Mouse (Mus musculus): ENCODE measurements around the gene Gm5134. TPM values are rescaled to one million over a fixed set of nuclear protein-coding genes. Genes with fewer than 3 reads are reported as not detected.
"Not testable (repeated sequence)": the region's sequence is repeated elsewhere in the genome, so short reads cannot be mapped to it uniquely, and the experiment has no call there.

The Gm5134 gene
- polyA plus RNA-seq, 1 experiment from 2014 or later, result not detected

DNA sequence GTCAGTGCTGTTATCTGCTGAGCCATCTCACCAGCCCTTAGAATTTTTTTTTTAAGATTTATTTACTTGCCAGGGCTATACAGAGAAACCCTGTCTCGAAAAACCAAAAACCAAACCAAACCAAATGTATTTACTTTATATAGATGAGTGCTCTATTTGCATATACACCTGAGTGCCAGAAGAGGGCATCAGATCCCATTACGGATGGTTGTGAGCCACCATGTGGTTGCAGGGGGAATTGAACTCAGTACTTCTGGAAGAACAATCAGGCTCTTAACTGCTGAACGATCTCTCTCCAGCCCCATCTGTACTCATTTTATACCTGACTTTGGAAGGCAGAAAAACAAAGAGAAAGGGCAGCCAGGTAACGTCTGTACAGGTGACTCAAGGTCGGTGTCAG is 20.9 kb downstream of the Gm5134 start:
- H3K27ac ChIP-seq (replicated peaks), result no peak overlapping the region
- H3K4me3 ChIP-seq (replicated peaks), result no peak overlapping the region
- H3K36me3 ChIP-seq, result no peaks in the 10 kb centered on the region
- H3K4me2 ChIP-seq, result no peak overlapping the region
- no peak overlapping the region for H3K9ac ChIP-seq (replicated peaks)
- WGBS, result 72% methylated on average over 5 of the region's 5 CpGs
- no peaks in the 10 kb centered on the region for H3K4me1 ChIP-seq
- H3K9me3 ChIP-seq (replicated peaks), result no peaks in the 10 kb centered on the region
- no peak for ATAC-seq (ENCODE audit: low FRiP score)
- no peaks in the 10 kb centered on the region for H3K27me3 ChIP-seq (replicated peaks)

DNA sequence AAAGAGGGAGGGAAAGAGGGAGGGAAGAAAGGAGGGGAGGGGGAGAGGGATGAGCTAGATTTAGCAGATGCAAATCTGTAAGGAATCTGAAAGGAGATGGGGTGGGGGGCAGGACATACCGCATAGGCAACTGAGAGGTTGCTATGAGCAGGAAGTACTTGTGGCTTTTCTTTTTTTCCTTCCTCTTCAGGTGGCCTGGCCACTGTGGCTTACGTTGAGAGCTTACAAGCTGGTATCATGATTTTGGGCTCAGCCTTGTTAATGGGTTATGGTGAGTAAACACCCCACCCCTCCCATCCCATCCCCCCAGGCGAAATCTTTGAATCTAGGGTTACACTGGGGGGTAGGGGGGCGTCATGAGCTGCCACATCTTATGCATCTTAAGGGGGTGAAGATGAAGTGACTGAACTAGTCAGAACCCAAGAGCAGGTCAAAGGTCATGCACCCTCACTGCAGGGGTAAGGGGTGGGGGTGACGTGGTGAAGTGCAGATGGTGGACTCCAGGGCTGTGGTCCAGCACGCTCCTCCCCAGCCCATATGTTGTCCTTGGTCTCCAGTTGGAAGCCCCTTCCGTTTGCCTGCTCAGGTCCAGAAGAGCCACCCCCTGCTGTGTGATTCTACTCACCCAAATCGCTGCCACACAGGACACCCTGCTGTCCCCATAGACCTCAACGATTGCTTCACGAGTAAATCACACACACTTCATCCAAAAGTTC is 24.0 kb downstream of the Gm5134 start:
- H3K4me1 ChIP-seq, result no peaks in the 10 kb centered on the region

DNA sequence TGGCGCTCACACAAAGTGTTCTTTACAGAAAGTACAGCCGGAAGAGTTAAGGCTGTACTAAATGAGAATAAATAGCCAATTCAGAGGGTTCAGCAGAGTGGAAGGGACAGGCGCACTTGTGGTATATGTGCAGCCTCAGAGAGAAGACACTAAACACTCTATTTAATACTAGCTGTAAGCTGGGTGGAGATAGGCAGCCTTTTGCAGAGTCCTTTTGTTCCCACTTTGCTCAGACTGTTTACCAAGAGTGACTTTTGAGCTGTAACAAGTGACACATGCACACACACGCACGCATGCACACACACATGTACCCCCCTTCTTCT is 24.5 kb downstream of the Gm5134 start:
- Histone ChIP-seq H3K9ac (replicated peaks) (no peak overlapping the region), H3K36me3 (no peaks in the 10 kb centered on the region), H3K4me2 (no peak overlapping the region), H3K4me1 (no peaks in the 10 kb centered on the region), H3K4me3 (replicated peaks) (no peak overlapping the region), H3K27ac (replicated peaks) (no peak overlapping the region), H3K27me3 (replicated peaks) (no peaks in the 10 kb centered on the region), H3K9me3 (replicated peaks) (no peaks in the 10 kb centered on the region)
- no peak for ATAC-seq (ENCODE audit: low FRiP score)
- 49% methylated on average over 5 of the region's 5 CpGs for WGBS

More for the DNA sequence above, 24.0 kb downstream of the Gm5134 start:
- H3K27me3 ChIP-seq (replicated peaks), result no peaks in the 10 kb centered on the region
- no peak overlapping the region for H3K27ac ChIP-seq (replicated peaks)
- H3K9ac ChIP-seq (replicated peaks), result no peak overlapping the region
- no peak for ATAC-seq (ENCODE audit: low FRiP score)
- no peak overlapping the region for H3K4me2 ChIP-seq
- 50% methylated on average over 10 of the region's 10 CpGs for WGBS
- H3K4me3 ChIP-seq (replicated peaks), result no peak overlapping the region
- H3K9me3 ChIP-seq (replicated peaks), result no peaks in the 10 kb centered on the region
- no peaks in the 10 kb centered on the region for H3K36me3 ChIP-seq

- no peak overlapping the region for H3K4me2 ChIP-seq
- no peak for ATAC-seq (ENCODE audit: low FRiP score)
- H3K9me3 ChIP-seq (replicated peaks), result no peaks in the 10 kb centered on the region
- H3K9ac ChIP-seq (replicated peaks), result no peak overlapping the region
- no peak overlapping the region for H3K27ac ChIP-seq (replicated peaks)
- H3K4me1 ChIP-seq, result no peaks in the 10 kb centered on the region
- no peak overlapping the region for H3K4me3 ChIP-seq (replicated peaks)
- H3K36me3 ChIP-seq, result no peaks in the 10 kb centered on the region
- 95% methylated on average over 3 of the region's 3 CpGs for WGBS
- no peaks in the 10 kb centered on the region for H3K27me3 ChIP-seq (replicated peaks)
Measured at GRCm38 (mm10) chr10:75979432-75979831, 25.1 kb downstream of the Gm5134 start.

- no peak for ATAC-seq (ENCODE audit: low FRiP score)
- Histone ChIP-seq H3K36me3 (no peaks in the 10 kb centered on the region), H3K4me3 (replicated peaks) (no peak overlapping the region), H3K9me3 (replicated peaks) (no peaks in the 10 kb centered on the region), H3K27ac (replicated peaks) (no peak overlapping the region), H3K27me3 (replicated peaks) (no peaks in the 10 kb centered on the region), H3K4me2 (no peak overlapping the region), H3K4me1 (no peaks in the 10 kb centered on the region), H3K9ac (replicated peaks) (no peak overlapping the region)
- WGBS, result 72% methylated on average over 4 of the region's 4 CpGs
Measured at GRCm38 (mm10) chr10:75990430-75991042, 36.2 kb downstream of the Gm5134 start.

- Histone ChIP-seq H3K36me3 (no peaks in the 10 kb centered on the region), H3K27ac (replicated peaks) (no peak overlapping the region), H3K4me1 (no peaks in the 10 kb centered on the region), H3K27me3 (replicated peaks) (no peaks in the 10 kb centered on the region), H3K4me3 (replicated peaks) (no peak overlapping the region), H3K9me3 (replicated peaks) (no peaks in the 10 kb centered on the region), H3K9ac (replicated peaks) (no peak overlapping the region), H3K4me2 (no peak overlapping the region)
- no peak for ATAC-seq (ENCODE audit: low FRiP score)
- 92% methylated on average over 15 of the region's 15 CpGs for WGBS
Measured at GRCm38 (mm10) chr10:75993616-75994240, 39.4 kb downstream of the Gm5134 start.

- 74% methylated on average over 13 of the region's 13 CpGs for WGBS
- H3K4me3 ChIP-seq (replicated peaks); H3K4me2 ChIP-seq; H3K27me3 ChIP-seq (replicated peaks); H3K9me3 ChIP-seq (replicated peaks); H3K4me1 ChIP-seq; H3K9ac ChIP-seq (replicated peaks); ATAC-seq (ENCODE audit: low FRiP score); H3K36me3 ChIP-seq; H3K27ac ChIP-seq (replicated peaks): not testable (repeated sequence)
Measured at GRCm38 (mm10) chr10:75994531-75995210, 40.4 kb downstream of the Gm5134 start.

DNA sequence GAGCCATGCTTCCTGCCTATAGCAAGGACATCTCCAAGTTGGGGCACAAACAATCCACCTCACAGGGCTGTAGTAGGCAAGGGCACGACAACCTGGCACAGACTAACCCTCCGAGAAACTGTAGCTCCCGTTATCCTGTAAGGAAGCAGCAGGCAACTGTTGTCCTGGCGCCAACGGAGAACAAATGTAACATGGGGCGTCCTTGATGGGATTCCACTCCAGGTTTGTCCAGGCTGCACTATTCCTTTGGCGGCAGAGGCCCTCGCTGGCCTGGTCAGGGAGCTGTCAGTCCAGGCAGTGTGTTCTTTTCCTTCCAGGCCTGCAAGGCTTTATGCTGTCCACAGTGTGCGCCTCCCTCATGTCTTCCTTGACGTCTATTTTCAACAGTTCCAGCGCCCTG is 41.1 kb downstream of the Gm5134 start:
- no peak overlapping the region for H3K4me3 ChIP-seq (replicated peaks)
- H3K4me2 ChIP-seq, result no peak overlapping the region
- 93% methylated on average over 11 of the region's 11 CpGs for WGBS
- H3K4me1 ChIP-seq, result no peaks in the 10 kb centered on the region
- no peak for ATAC-seq (ENCODE audit: low FRiP score)
- no peaks in the 10 kb centered on the region for H3K9me3 ChIP-seq (replicated peaks)
- H3K27ac ChIP-seq (replicated peaks), result no peak overlapping the region
- no peak overlapping the region for H3K9ac ChIP-seq (replicated peaks)
- H3K27me3 ChIP-seq (replicated peaks), result no peaks in the 10 kb centered on the region
- H3K36me3 ChIP-seq, result no peaks in the 10 kb centered on the region

DNA sequence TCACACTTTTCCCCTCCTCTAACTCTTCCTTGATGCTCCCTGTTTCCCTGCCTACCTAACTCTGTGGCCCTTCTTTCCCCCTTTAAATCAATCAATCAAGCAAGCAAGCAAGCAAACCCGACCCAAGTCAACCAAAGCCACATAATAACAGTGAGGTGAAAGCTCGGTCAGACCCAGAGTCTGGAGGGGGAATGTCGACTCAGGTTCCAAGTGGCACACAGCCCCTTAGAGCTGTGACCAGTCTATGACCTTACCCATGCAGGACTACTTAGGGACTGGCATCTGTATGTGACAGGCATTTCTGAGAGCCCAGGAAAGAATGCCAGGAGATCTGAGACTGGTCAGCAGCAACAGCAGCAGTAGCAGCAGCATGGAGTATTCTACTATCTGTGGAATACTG is 42.0 kb downstream of the Gm5134 start:
- Histone ChIP-seq H3K27ac (replicated peaks) (no peak overlapping the region), H3K4me3 (replicated peaks) (no peak overlapping the region), H3K4me1 (0 out of 2 replicates have a peak, but pooled peaks cover 2% of the 10 kb centered on the region), H3K9ac (replicated peaks) (no peak overlapping the region), H3K9me3 (replicated peaks) (no peaks in the 10 kb centered on the region), H3K27me3 (replicated peaks) (no peaks in the 10 kb centered on the region), H3K36me3 (no peaks in the 10 kb centered on the region), H3K4me2 (no peak overlapping the region)
- 56% methylated on average over 3 of the region's 3 CpGs for WGBS
- no peak for ATAC-seq (ENCODE audit: low FRiP score)

- no peak for ATAC-seq (ENCODE audit: low FRiP score)
- Histone ChIP-seq H3K36me3 (no peaks in the 10 kb centered on the region), H3K4me2 (no peak overlapping the region), H3K9me3 (replicated peaks) (no peaks in the 10 kb centered on the region), H3K27ac (replicated peaks) (no peak overlapping the region), H3K4me1 (0 out of 2 replicates have a peak, but pooled peaks cover 6% of the 10 kb centered on the region), H3K27me3 (replicated peaks) (no peaks in the 10 kb centered on the region), H3K9ac (replicated peaks) (no peak overlapping the region), H3K4me3 (replicated peaks) (no peak overlapping the region)
- WGBS, result 22% methylated on average over 7 of the region's 7 CpGs
Measured at GRCm38 (mm10) chr10:76001160-76001559, 46.8 kb downstream of the Gm5134 start.

DNA sequence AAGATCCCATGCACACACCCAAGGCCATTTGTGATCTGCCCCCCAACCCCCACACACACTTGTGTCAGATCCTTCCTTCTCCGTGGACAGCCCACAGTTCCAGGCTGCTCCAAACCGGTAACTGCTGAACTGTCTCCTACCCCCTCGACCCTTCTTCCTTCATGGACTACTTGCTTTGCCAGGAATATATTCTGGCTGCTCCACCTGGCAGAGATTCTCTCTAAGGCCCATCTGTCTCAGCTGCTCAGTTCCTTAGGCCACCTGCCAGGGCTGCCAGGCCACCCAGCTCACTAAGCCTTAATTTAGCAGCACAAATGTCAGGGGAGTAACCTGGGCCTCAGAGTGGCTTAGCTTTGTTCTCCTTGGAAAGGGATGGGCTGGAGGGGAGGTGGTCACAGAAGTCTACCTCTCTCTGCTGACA is 47.8 kb downstream of the Gm5134 start:
- no peaks in the 10 kb centered on the region for H3K27me3 ChIP-seq (replicated peaks)
- H3K9me3 ChIP-seq (replicated peaks), result no peaks in the 10 kb centered on the region
- H3K4me3 ChIP-seq (replicated peaks), result no peak overlapping the region
- ATAC-seq (ENCODE audit: low FRiP score), result no peak
- no peak overlapping the region for H3K27ac ChIP-seq (replicated peaks)
- no peaks in the 10 kb centered on the region for H3K36me3 ChIP-seq
- WGBS, result 20% methylated on average over 3 of the region's 3 CpGs
- H3K4me1 ChIP-seq, result 0 out of 2 replicates have a peak, but pooled peaks cover 6% of the 10 kb centered on the region
- H3K4me2 ChIP-seq, result no peak overlapping the region
- H3K9ac ChIP-seq (replicated peaks), result no peak overlapping the region

DNA sequence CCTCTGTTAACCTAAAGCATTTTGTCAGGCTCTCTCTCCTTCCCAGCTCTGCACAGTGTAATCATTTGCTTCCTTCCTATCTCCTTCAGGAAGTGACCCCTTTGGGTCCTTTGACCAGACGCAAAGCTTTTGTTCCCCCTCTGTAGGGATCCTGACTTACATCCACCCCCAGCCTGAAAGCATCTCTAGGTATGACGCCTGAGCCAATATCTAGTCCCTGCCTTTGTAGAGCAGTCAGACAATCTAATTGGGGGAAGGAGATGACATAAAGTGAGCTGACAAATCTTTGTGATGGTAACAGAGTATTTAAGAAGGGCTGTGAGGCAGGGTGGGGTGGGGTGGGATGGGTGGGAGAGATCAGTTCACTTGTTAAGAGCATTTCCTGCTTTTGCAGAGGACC is 48.3 kb downstream of the Gm5134 start:
- Histone ChIP-seq H3K27ac (replicated peaks) (no peak overlapping the region), H3K4me3 (replicated peaks) (no peak overlapping the region), H3K36me3 (no peaks in the 10 kb centered on the region), H3K27me3 (replicated peaks) (no peaks in the 10 kb centered on the region), H3K9ac (replicated peaks) (no peak overlapping the region), H3K9me3 (replicated peaks) (no peaks in the 10 kb centered on the region), H3K4me1 (0 out of 2 replicates have a peak, but pooled peaks cover 6% of the 10 kb centered on the region), H3K4me2 (no peak overlapping the region)
- WGBS, result 31% methylated on average over 2 of the region's 2 CpGs
- ATAC-seq (ENCODE audit: low FRiP score), result no peak

Data from neural tube, embryonic 15.5 days (tissue).